Mouse (Mus musculus): Measurements from ENCODE around the gene Hagh. TPM values are rescaled to one million over a fixed set of nuclear protein-coding genes. Genes with fewer than 3 reads are reported as not detected.

Gene Hagh
- polyA plus RNA-seq (2017; shearing (Covaris generic)), result 10 to 100 TPM; 27.0 to 31.8 TPM

GRCm38 (mm10) chr17:24839842-24840241 lies at the start of gene Hagh:
Gene Hagh (plus strand): TSS chr17:24840143.
- ATAC-seq, result no peak

GRCm38 (mm10) chr17:24792190-24792589 lies 47.8 kb upstream of the Hagh start:
- ATAC-seq, result no peak

- ATAC-seq, result no peak
These were observed 45.2 kb upstream of the Hagh start for GRCm38 (mm10) chr17:24794791-24795190.

GRCm38 (mm10) chr17:24796969-24797368 lies 43.0 kb upstream of the Hagh start:
- no peak for ATAC-seq

- no peak for ATAC-seq
These were observed 41.7 kb upstream of the Hagh start for GRCm38 (mm10) chr17:24798229-24798628.

- no peak for ATAC-seq
These were observed 40.5 kb upstream of the Hagh start for GRCm38 (mm10) chr17:24799476-24799875.

- ATAC-seq, result no peak
These were observed 39.4 kb upstream of the Hagh start for GRCm38 (mm10) chr17:24800524-24800923.

- ATAC-seq, result peak; percentile 80
These were observed 35.7 kb upstream of the Hagh start, which contains the start of gene Meiob for GRCm38 (mm10) chr17:24803952-24804951. Gene Meiob (plus strand): TSS chr17:24804289.

GRCm38 (mm10) chr17:24811211-24811610 lies 28.7 kb upstream of the Hagh start:
- ATAC-seq, result no peak

- ATAC-seq, result no peak
These were observed 27.7 kb upstream of the Hagh start for GRCm38 (mm10) chr17:24812215-24812614.

- ATAC-seq, result no peak
These were observed 24.7 kb upstream of the Hagh start for GRCm38 (mm10) chr17:24815256-24815655.

- no peak for ATAC-seq
These were observed 22.4 kb upstream of the Hagh start for GRCm38 (mm10) chr17:24817503-24817902.

- ATAC-seq, result no peak
These were observed 21.8 kb upstream of the Hagh start for GRCm38 (mm10) chr17:24818172-24818571.

- no peak for ATAC-seq
These were observed 20.5 kb upstream of the Hagh start for GRCm38 (mm10) chr17:24819469-24819868.

- no peak for ATAC-seq
These were observed 18.3 kb upstream of the Hagh start for GRCm38 (mm10) chr17:24821351-24822280.

GRCm38 (mm10) chr17:24840341-24840740 lies 398 bp downstream of the Hagh start:
- ATAC-seq, result no peak

GRCm38 (mm10) chr17:24841133-24841532 lies 1.2 kb downstream of the Hagh start:
- no peak for ATAC-seq

GRCm38 (mm10) chr17:24842631-24843030 lies 2.7 kb downstream of the Hagh start:
- no peak for ATAC-seq

GRCm38 (mm10) chr17:24844525-24844924 lies 4.6 kb downstream of the Hagh start:
- ATAC-seq, result no peak

- ATAC-seq, result no peak
These were observed 7.4 kb downstream of the Hagh start for GRCm38 (mm10) chr17:24847386-24847785.

GRCm38 (mm10) chr17:24848600-24849031 lies 8.7 kb downstream of the Hagh start:
- no peak for ATAC-seq

GRCm38 (mm10) chr17:24849733-24850064 lies 9.8 kb downstream of the Hagh start:
- peak; percentile 49 for ATAC-seq

Measured in CD4-positive, CD25-positive, alpha-beta regulatory T cell, adult 4 months (primary cell).